Mouse (Mus musculus) T-helper 2 cell (primary cell): Measurements from ENCODE around the gene Alpk3.
"Not testable (repeated sequence)": the region's sequence is repeated elsewhere in the genome, so short reads cannot be mapped to it uniquely, and the experiment has no call there.

Experiments used
- in situ Hi-C: fragments of 300-600 bp; cut with MboI, MseI; formaldehyde crosslinking; loops from one replicate; pipeline ENCODE4 v1.15.1; 2025; ENCODE audit warnings: high pct_unique_total_duplicates

Alpk3 gene

GRCm38 (mm10) chr7:81131864-81132263 lies 74.5 kb downstream of the Alpk3 start:
- in situ Hi-C loops = no loop called here

- in situ Hi-C loops = no loop called here
Observed at GRCm38 (mm10) chr7:81132851-81133279, 75.5 kb downstream of the Alpk3 start.

GRCm38 (mm10) chr7:81133416-81133815 lies 76.0 kb downstream of the Alpk3 start:
- in situ Hi-C loops = no loop called here

- in situ Hi-C loops = no loop called here
Observed at GRCm38 (mm10) chr7:81133941-81134340, 76.5 kb downstream of the Alpk3 start.

- in situ Hi-C loops = no loop called here
Observed at GRCm38 (mm10) chr7:81134614-81135067, 77.2 kb downstream of the Alpk3 start.

- in situ Hi-C loops = no loop called here
Observed at GRCm38 (mm10) chr7:81137292-81137691, 79.9 kb downstream of the Alpk3 start.

GRCm38 (mm10) chr7:81139100-81139499 lies 81.7 kb downstream of the Alpk3 start:
- in situ Hi-C loops = no loop called here

- in situ Hi-C loops = no loop called here
Observed at GRCm38 (mm10) chr7:81139671-81140404, 82.4 kb downstream of the Alpk3 start.

GRCm38 (mm10) chr7:81141541-81141940 lies 84.1 kb downstream of the Alpk3 start:
- in situ Hi-C loops = no loop called here

- in situ Hi-C loops = not testable (repeated sequence)
Observed at GRCm38 (mm10) chr7:81143056-81143455, 85.7 kb downstream of the Alpk3 start.

- in situ Hi-C loops = no loop called here
Observed at GRCm38 (mm10) chr7:81149759-81150158, 92.4 kb downstream of the Alpk3 start.

GRCm38 (mm10) chr7:81151216-81151615 lies 93.8 kb downstream of the Alpk3 start:
- in situ Hi-C loops = no loop called here

- in situ Hi-C loops = no loop called here
Observed at GRCm38 (mm10) chr7:81152306-81152705, 94.9 kb downstream of the Alpk3 start.

- in situ Hi-C loops = no loop called here
Observed at GRCm38 (mm10) chr7:81152826-81153225, 95.4 kb downstream of the Alpk3 start.

- in situ Hi-C loops = no loop called here
Observed at GRCm38 (mm10) chr7:81153327-81153726, 95.9 kb downstream of the Alpk3 start.

- in situ Hi-C loops = not testable (repeated sequence)
Observed at GRCm38 (mm10) chr7:81154244-81154643, 96.8 kb downstream of the Alpk3 start.

- in situ Hi-C loops = no loop called here
Observed at GRCm38 (mm10) chr7:81154960-81155359, 97.6 kb downstream of the Alpk3 start.
